Mouse (Mus musculus): ENCODE results near the gene Tnnc1.

Tnnc1 gene

GRCm38 (mm10) chr14:31208084-31208483, at the start of gene Tnnc1:
Gene Tnnc1 (plus strand): TSS chr14:31208312.
- no peak for DNase-seq (ENCODE audit: low spot score)

- no peak for DNase-seq (ENCODE audit: low spot score)
These were observed 47.6 kb upstream of the Tnnc1 start for GRCm38 (mm10) chr14:31160196-31161150.

GRCm38 (mm10) chr14:31161191-31161590, 46.9 kb upstream of the Tnnc1 start:
- DNase-seq (ENCODE audit: low spot score), result no peak

GRCm38 (mm10) chr14:31161638-31162037, 46.5 kb upstream of the Tnnc1 start:
- no peak for DNase-seq (ENCODE audit: low spot score)

GRCm38 (mm10) chr14:31164067-31164466, 44.0 kb upstream of the Tnnc1 start:
- no peak for DNase-seq (ENCODE audit: low spot score)

- no peak for DNase-seq (ENCODE audit: low spot score)
These were observed 43.1 kb upstream of the Tnnc1 start for GRCm38 (mm10) chr14:31165010-31165409.

- no peak for DNase-seq (ENCODE audit: low spot score)
These were observed 42.7 kb upstream of the Tnnc1 start for GRCm38 (mm10) chr14:31165458-31165857.

- DNase-seq (ENCODE audit: low spot score), result no peak
These were observed 42.0 kb upstream of the Tnnc1 start for GRCm38 (mm10) chr14:31165991-31166630.

- DNase-seq (ENCODE audit: low spot score), result no peak
These were observed 41.3 kb upstream of the Tnnc1 start for GRCm38 (mm10) chr14:31166827-31167226.

- DNase-seq (ENCODE audit: low spot score), result no peak
These were observed 39.7 kb upstream of the Tnnc1 start, which contains the start of gene Stab1 for GRCm38 (mm10) chr14:31168425-31168824. Gene Stab1 (minus strand): TSS chr14:31168641.

- DNase-seq (ENCODE audit: low spot score), result no peak
These were observed 38.6 kb upstream of the Tnnc1 start for GRCm38 (mm10) chr14:31169508-31169907.

- no peak for DNase-seq (ENCODE audit: low spot score)
These were observed 37.1 kb upstream of the Tnnc1 start for GRCm38 (mm10) chr14:31170963-31171362.

GRCm38 (mm10) chr14:31171386-31171785, 36.7 kb upstream of the Tnnc1 start:
- DNase-seq (ENCODE audit: low spot score), result no peak

GRCm38 (mm10) chr14:31171821-31172220, 36.3 kb upstream of the Tnnc1 start:
- DNase-seq (ENCODE audit: low spot score), result no peak

- peak; percentile 37 for DNase-seq (ENCODE audit: low spot score)
These were observed 35.2 kb upstream of the Tnnc1 start for GRCm38 (mm10) chr14:31172781-31173455.

GRCm38 (mm10) chr14:31173537-31173936, 34.6 kb upstream of the Tnnc1 start:
- DNase-seq (ENCODE audit: low spot score), result no peak

- DNase-seq (ENCODE audit: low spot score), result no peak
These were observed 30.8 kb upstream of the Tnnc1 start for GRCm38 (mm10) chr14:31177287-31177686.

- DNase-seq (ENCODE audit: low spot score), result no peak
These were observed 30.4 kb upstream of the Tnnc1 start for GRCm38 (mm10) chr14:31177715-31178114.

GRCm38 (mm10) chr14:31179677-31180365, 28.3 kb upstream of the Tnnc1 start:
- DNase-seq (ENCODE audit: low spot score), result no peak

- DNase-seq (ENCODE audit: low spot score), result no peak
These were observed 26.6 kb upstream of the Tnnc1 start for GRCm38 (mm10) chr14:31181512-31181911.

- no peak for DNase-seq (ENCODE audit: low spot score)
These were observed 25.3 kb upstream of the Tnnc1 start for GRCm38 (mm10) chr14:31182786-31183290.

- DNase-seq (ENCODE audit: low spot score), result no peak
These were observed 24.6 kb upstream of the Tnnc1 start for GRCm38 (mm10) chr14:31183541-31183940.

All from urinary bladder, postnatal 14 days (tissue).